Mouse (Mus musculus) layer of hippocampus, adult 9-11 months (tissue): ENCODE measurements around the gene Plod1.
A peak's percentile ranks its signal among the peaks of the same experiment; 100 is the strongest.

Source experiments
- DNase-seq: peaks from one replicate; pipeline ENCODE4 v3.0.0; 2022

The Plod1 gene

GRCm38 (mm10) chr4:147936331-147936954 lies at the start of gene Plod1:
Plod1 (minus strand) TSS chr4:147936767.
- DNase-seq, result peak; percentile 74

- DNase-seq, result no peak
Observed at GRCm38 (mm10) chr4:147985205-147986132, 48.9 kb upstream of the Plod1 start, which contains the start of gene Nppb. Nppb (plus strand) TSS chr4:147985788.

- DNase-seq, result no peak
Observed at GRCm38 (mm10) chr4:147979441-147979860, 42.9 kb upstream of the Plod1 start.

GRCm38 (mm10) chr4:147978391-147978790 lies 41.8 kb upstream of the Plod1 start:
- DNase-seq, result no peak

- DNase-seq, result no peak
Observed at GRCm38 (mm10) chr4:147977726-147978125, 41.2 kb upstream of the Plod1 start.

- no peak for DNase-seq
Observed at GRCm38 (mm10) chr4:147976237-147976636, 39.7 kb upstream of the Plod1 start.

- no peak for DNase-seq
Observed at GRCm38 (mm10) chr4:147969337-147969736, 32.8 kb upstream of the Plod1 start.

GRCm38 (mm10) chr4:147968816-147969215 lies 32.2 kb upstream of the Plod1 start:
- no peak for DNase-seq

GRCm38 (mm10) chr4:147965712-147966111 lies 29.1 kb upstream of the Plod1 start:
- DNase-seq, result no peak

GRCm38 (mm10) chr4:147963623-147964022 lies 27.1 kb upstream of the Plod1 start:
- no peak for DNase-seq

GRCm38 (mm10) chr4:147962781-147963180 lies 26.2 kb upstream of the Plod1 start:
- no peak for DNase-seq

- DNase-seq, result no peak
Observed at GRCm38 (mm10) chr4:147959881-147960831, 23.6 kb upstream of the Plod1 start.

- no peak for DNase-seq
Observed at GRCm38 (mm10) chr4:147957141-147957540, 20.6 kb upstream of the Plod1 start.

GRCm38 (mm10) chr4:147953590-147953989 lies 17.0 kb upstream of the Plod1 start:
- peak; percentile 56 for DNase-seq

GRCm38 (mm10) chr4:147947511-147947910 lies 10.9 kb upstream of the Plod1 start:
- no peak for DNase-seq

GRCm38 (mm10) chr4:147943005-147943404 lies 6.4 kb upstream of the Plod1 start:
- DNase-seq, result no peak

- no peak for DNase-seq
Observed at GRCm38 (mm10) chr4:147941045-147942020, 4.8 kb upstream of the Plod1 start.

GRCm38 (mm10) chr4:147940576-147941044 lies 4.0 kb upstream of the Plod1 start, which contains the start of gene 2510039O18Rik:
2510039O18Rik (plus strand) TSS chr4:147940895.
- DNase-seq, result peak; percentile 86

GRCm38 (mm10) chr4:147940111-147940510 lies 3.5 kb upstream of the Plod1 start:
- DNase-seq, result peak; percentile 62

GRCm38 (mm10) chr4:147938148-147939096 lies 1.9 kb upstream of the Plod1 start:
- DNase-seq, result no peak
